ENCODE assay signal across 17 mouse cellular contexts in genomic region chr1:189849550-189849949, GRCm38 (mm10).
DNase-seq lines count a peak whose midpoint lies in the region; ATAC-seq and TF ChIP-seq lines count a peak whose summit lies in the region.
"Had no signal": no experiment of that assay in that cellular context is flagged by ENCODE, and none has a peak within 500 bp of the region (broad histone marks: within the 10 kb centered on the region; RNA-seq: fewer than 3 reads in every experiment).

No protein-coding gene starts in this region.

- H3K27me3 ChIP-seq in stomach, embryonic 16.5 days (ENCODE audit: control insufficient read depth, insufficient read depth, low read length), result no peaks in the 10 kb centered on the region
- no peaks in the 10 kb centered on the region for H3K27me3 ChIP-seq in stomach, postnatal 0 days (ENCODE audit: control insufficient read depth, insufficient read depth, low read length)
- H3K27me3 ChIP-seq in heart, embryonic 14.5 days (ENCODE audit: control insufficient read depth, insufficient read depth, low read length), result no peaks in the 10 kb centered on the region
- H3K27me3 ChIP-seq: liver, embryonic 15.5 days had no signal

- WGBS in stomach, embryonic 16.5 days, result 70% methylated on average over 11 of the region's 11 CpGs
- WGBS in stomach, postnatal 0 days, result 67% methylated on average over 11 of the region's 11 CpGs
- 60% methylated on average over 11 of the region's 11 CpGs for WGBS in heart, embryonic 14.5 days

- H3K9me3 ChIP-seq in stomach, embryonic 16.5 days (replicated peaks; ENCODE audit: control insufficient read depth, low read length), result no peaks in the 10 kb centered on the region
- no peaks in the 10 kb centered on the region for H3K9me3 ChIP-seq in stomach, postnatal 0 days (ENCODE audit: control insufficient read depth, low read length)
- H3K9me3 ChIP-seq in heart, embryonic 14.5 days (ENCODE audit: control insufficient read depth, low read length), result no peaks in the 10 kb centered on the region
- H3K9me3 ChIP-seq: liver, embryonic 15.5 days had no signal

- peak; percentile 29 for DNase-seq in heart, adult 8-10 months (ENCODE audit: low spot score)
- no peak for DNase-seq in heart, postnatal 14 days
- DNase-seq in stomach, postnatal 0 days (ENCODE audit: low spot score), result no peak
- no peak for DNase-seq in adrenal gland, adult (ENCODE audit: inconsistent age in 2 of 2, low spot score in 1 of 2)
- DNase-seq in right cerebral cortex, postnatal 25 days, result no peak
- no peak for DNase-seq in layer of hippocampus, adult 9-11 months
- DNase-seq: adrenal gland, adult 8-10 months; cerebellum, adult 11 months; cerebellum, postnatal 25 days; forebrain, postnatal 0 days; left cerebral cortex, postnatal 4 days; lung, postnatal 14 days; thymus, postnatal 14 days had no signal

- 0 out of 2 replicates have a peak, but pooled peaks have one; percentile 34 for ATAC-seq in stomach, embryonic 16.5 days (ENCODE audit: insufficient read depth, low FRiP score)
- ATAC-seq in stomach, postnatal 0 days (ENCODE audit: low FRiP score, low TSS enrichment), result no peak
- ATAC-seq in heart, embryonic 14.5 days (ENCODE audit: insufficient number of reproducible peaks, insufficient read depth, low FRiP score, low read depth), result no peak
- ATAC-seq: forebrain, postnatal 0 days; hindbrain, embryonic 16.5 days had no signal

- no peak overlapping the region for H3K9ac ChIP-seq in stomach, embryonic 16.5 days (ENCODE audit: low read length)
- no peak overlapping the region for H3K9ac ChIP-seq in stomach, postnatal 0 days (ENCODE audit: low read length)
- peak overlapping the region; percentile 25; the same call in 1 of the 2 replicates for H3K9ac ChIP-seq in heart, embryonic 14.5 days (ENCODE audit: low read length)
- H3K9ac ChIP-seq: forebrain, postnatal 0 days; liver, embryonic 15.5 days had no signal

- intact Hi-C loops in heart, postnatal 14 days (cut with DNase I), result no loop called here

- H3K36me3 ChIP-seq in stomach, embryonic 16.5 days (ENCODE audit: control insufficient read depth, insufficient read depth, low read length), result peaks cover 16% of the 10 kb centered on the region
- H3K36me3 ChIP-seq in stomach, postnatal 0 days (ENCODE audit: control insufficient read depth, insufficient read depth, low read length), result peaks cover 10% of the 10 kb centered on the region
- H3K36me3 ChIP-seq in heart, embryonic 14.5 days (ENCODE audit: control insufficient read depth, insufficient read depth, low read length), result peaks cover 89% of the 10 kb centered on the region
- H3K36me3 ChIP-seq: liver, embryonic 15.5 days had no signal

- H3K4me1 ChIP-seq in stomach, embryonic 16.5 days (ENCODE audit: control insufficient read depth, insufficient read depth, low read length), result no peaks in the 10 kb centered on the region
- H3K4me1 ChIP-seq in stomach, postnatal 0 days (replicated peaks; ENCODE audit: control insufficient read depth, insufficient read depth), result no peaks in the 10 kb centered on the region
- peaks cover 5 to 9% of the 10 kb centered on the region in 2 experiments; a peak in 3 of 4 replicates for H3K4me1 ChIP-seq in heart, embryonic 14.5 days (ENCODE audit: control insufficient read depth in 2 of 2, insufficient read depth in 2 of 2, low read length in 2 of 2)

- no peak overlapping the region for H3K4me3 ChIP-seq in stomach, embryonic 16.5 days (replicated peaks; ENCODE audit: low read length)
- no peak overlapping the region for H3K4me3 ChIP-seq in stomach, postnatal 0 days (ENCODE audit: low read depth, low read length)
- no peak overlapping the region for H3K4me3 ChIP-seq in heart, embryonic 14.5 days (ENCODE audit: control insufficient read depth in 1 of 2, insufficient read depth in 1 of 2, low read depth in 1 of 2, low read length in 2 of 2)
- H3K4me3 ChIP-seq: liver, embryonic 15.5 days had no signal

- no peak for TF ChIP-seq EP300 in stomach, postnatal 0 days (optimal IDR thresholded peaks at IDR 0.05)

- H3K27ac ChIP-seq in stomach, embryonic 16.5 days (ENCODE audit: low read length), result no peak overlapping the region
- no peak overlapping the region for H3K27ac ChIP-seq in stomach, postnatal 0 days (replicated peaks)
- H3K27ac ChIP-seq in heart, embryonic 14.5 days (replicated peaks in 1 of 2; ENCODE audit: control insufficient read depth in 1 of 2, insufficient read depth in 1 of 2, low read depth in 2 of 2, low read length in 2 of 2), result peak overlapping the region in 1 of 2 experiments; percentile 19; a peak in 1 of 4 replicates
- H3K27ac ChIP-seq: liver, embryonic 15.5 days had no signal

- no peak overlapping the region for H3K4me2 ChIP-seq in stomach, embryonic 16.5 days (ENCODE audit: low read depth, low read length)
- H3K4me2 ChIP-seq in stomach, postnatal 0 days (replicated peaks; ENCODE audit: low read depth), result no peak overlapping the region
- H3K4me2 ChIP-seq in heart, embryonic 14.5 days (ENCODE audit: low read length), result no peak overlapping the region
- H3K4me2 ChIP-seq: liver, embryonic 15.5 days had no signal

- TF ChIP-seq CTCF in stomach, postnatal 0 days (IDR thresholded peaks at IDR 0.05; ENCODE audit: low read depth), result no peak
